Mouse (Mus musculus): Measurements from ENCODE around the gene Dcaf10.
"Not testable (repeated sequence)": the region's sequence is repeated elsewhere in the genome, so short reads cannot be mapped to it uniquely, and the experiment has no call there.

Gene Dcaf10
- long read RNA-seq, experiment 1, full-length matches to known transcripts, result 2 of 3 reads
- long read RNA-seq, experiment 1, partial matches to known transcripts, result 1 of 3 reads
- long read RNA-seq, experiment 1, other reads (novel, unspliced or antisense), result 0 of 3 reads
- long read RNA-seq, experiment 2, full-length matches to known transcripts, result 11 of 17 reads
- long read RNA-seq, experiment 2, partial matches to known transcripts, result 2 of 17 reads
- long read RNA-seq, experiment 2, other reads (novel, unspliced or antisense), result 4 of 17 reads

GRCm38 (mm10) chr4:45341669-45342249 lies at the start of gene Dcaf10:
TSS of gene Dcaf10 (plus strand) at chr4:45342101.
- intact Hi-C loops (cut with DNase I), result no loop called here

GRCm38 (mm10) chr4:45296662-45297564 lies 45.0 kb upstream of the Dcaf10 start, which contains the start of gene Trmt10b:
TSS of gene Trmt10b (plus strand) at chr4:45297127.
- intact Hi-C loops (cut with DNase I), result no loop called here

GRCm38 (mm10) chr4:45305536-45305935 lies 36.4 kb upstream of the Dcaf10 start:
- intact Hi-C loops (cut with DNase I), result no loop called here

GRCm38 (mm10) chr4:45308046-45308445 lies 33.9 kb upstream of the Dcaf10 start:
- intact Hi-C loops (cut with DNase I), result no loop called here

GRCm38 (mm10) chr4:45308606-45309005 lies 33.3 kb upstream of the Dcaf10 start:
- intact Hi-C loops (cut with DNase I), result no loop called here

- intact Hi-C loops (cut with DNase I), result no loop called here
These were observed 30.8 kb upstream of the Dcaf10 start for GRCm38 (mm10) chr4:45311056-45311455.

GRCm38 (mm10) chr4:45320159-45320816 lies 21.6 kb upstream of the Dcaf10 start:
- intact Hi-C loops (cut with DNase I), result no loop called here

GRCm38 (mm10) chr4:45331139-45331538 lies 10.8 kb upstream of the Dcaf10 start:
- intact Hi-C loops (cut with DNase I), result no loop called here

- intact Hi-C loops (cut with DNase I), result no loop called here
These were observed 9.4 kb upstream of the Dcaf10 start for GRCm38 (mm10) chr4:45332466-45332865.

DNA sequence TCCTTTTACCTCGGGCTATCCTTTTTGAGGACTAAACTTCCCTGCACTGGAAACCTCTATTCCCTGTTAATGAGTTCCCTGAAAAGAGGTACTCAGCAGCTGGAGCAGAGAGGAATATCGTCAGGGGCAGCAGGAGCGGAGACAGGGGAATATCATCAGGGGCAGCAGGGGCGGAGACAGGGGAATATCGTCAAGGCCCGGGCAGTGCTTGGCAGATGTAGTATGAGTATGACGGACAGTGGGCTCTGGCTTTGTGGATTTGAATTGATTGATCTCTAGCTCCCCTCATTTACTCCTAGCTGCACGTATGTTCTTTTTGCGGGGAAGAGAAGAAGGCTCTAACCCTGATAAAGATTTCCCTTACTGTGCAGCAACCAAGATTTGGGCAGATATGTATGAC lies 675 bp upstream of the Dcaf10 start:
- intact Hi-C loops (cut with DNase I), result no loop called here

- intact Hi-C loops (cut with DNase I), result no loop called here
These were observed 620 bp downstream of the Dcaf10 start, which contains the start of gene Exosc3 for GRCm38 (mm10) chr4:45342286-45343155. TSS of gene Exosc3 (minus strand) at chr4:45342732.

DNA sequence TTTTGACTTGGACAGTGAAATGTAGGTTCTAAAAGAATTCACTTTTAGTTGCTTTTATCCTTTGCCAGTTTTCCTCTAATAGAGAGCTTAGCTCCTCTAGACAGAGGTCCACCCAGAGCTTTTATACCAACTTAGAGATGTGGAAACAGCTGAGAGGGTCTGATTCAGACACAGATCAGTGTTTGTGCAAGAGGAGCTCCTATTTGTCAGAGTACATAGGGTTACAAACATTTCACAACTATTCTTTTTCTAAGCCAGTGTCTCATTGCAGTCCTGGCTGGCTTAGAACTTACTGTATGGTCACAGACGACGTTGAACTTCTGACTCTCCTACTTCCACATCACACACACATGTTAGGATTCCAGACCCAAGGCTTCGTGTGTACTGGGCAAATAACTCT lies 14.8 kb downstream of the Dcaf10 start:
- intact Hi-C loops (cut with DNase I), result no loop called here

GRCm38 (mm10) chr4:45371261-45371660 lies 29.4 kb downstream of the Dcaf10 start:
- intact Hi-C loops (cut with DNase I), result no loop called here

- intact Hi-C loops (cut with DNase I), result no loop called here
These were observed 33.0 kb downstream of the Dcaf10 start for GRCm38 (mm10) chr4:45374879-45375278.

- intact Hi-C loops (cut with DNase I), result no loop called here
These were observed 34.7 kb downstream of the Dcaf10 start for GRCm38 (mm10) chr4:45376573-45376972.

DNA sequence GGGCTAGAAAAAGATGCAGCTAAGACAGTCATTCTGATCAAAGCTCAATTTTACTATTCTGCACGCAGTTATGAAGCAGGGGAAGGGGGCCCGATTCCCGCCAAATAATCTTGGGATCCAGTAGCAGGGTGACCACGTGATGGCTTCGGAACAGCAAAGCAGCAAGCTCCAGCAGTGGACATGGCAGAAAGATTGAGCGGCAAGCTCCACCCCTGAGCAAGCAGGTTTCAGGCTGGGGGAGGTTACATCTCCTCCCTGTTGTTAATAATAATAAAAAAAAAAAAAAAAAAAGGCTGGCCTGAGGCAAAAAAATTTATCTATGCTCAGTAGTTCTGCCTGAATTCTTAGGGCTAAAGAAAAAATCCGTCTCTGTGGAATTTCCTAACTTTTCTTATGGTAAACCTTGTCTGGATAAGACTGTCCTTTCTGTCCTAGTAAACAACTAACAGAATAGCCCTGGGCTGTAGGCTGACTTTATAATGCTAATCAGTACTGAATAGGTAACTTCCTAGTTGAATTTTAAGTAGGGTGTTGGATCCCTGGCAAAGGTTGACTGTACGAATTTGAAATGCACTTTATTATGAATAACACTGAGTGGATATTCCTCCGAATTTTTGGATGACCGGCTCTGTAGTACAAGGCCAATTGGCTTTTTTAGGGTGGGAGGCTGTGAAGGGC lies 39.1 kb downstream of the Dcaf10 start:
- intact Hi-C loops (cut with DNase I), result not testable (repeated sequence)

DNA sequence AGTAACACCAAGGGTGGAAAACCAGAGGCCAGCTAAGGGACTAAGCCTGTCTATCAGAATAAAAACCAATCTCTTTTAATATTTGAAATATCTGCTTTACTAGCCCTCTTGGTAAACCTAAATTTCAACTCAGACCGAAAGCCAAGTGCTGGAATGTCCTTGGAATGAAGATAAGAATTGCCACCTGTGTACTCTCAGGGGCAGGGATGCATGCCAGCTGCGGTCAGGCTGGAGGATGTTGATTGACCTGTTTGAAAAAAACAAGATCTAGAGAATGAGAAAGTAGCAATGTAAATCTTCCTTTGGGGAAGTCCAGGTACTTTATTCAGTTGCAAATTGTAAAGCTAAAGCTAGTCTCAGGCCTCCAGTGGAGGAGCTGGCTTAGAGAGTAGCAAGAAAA lies 40.2 kb downstream of the Dcaf10 start:
- intact Hi-C loops (cut with DNase I), result not testable (repeated sequence)

- intact Hi-C loops (cut with DNase I), result not testable (repeated sequence)
These were observed 45.4 kb downstream of the Dcaf10 start for GRCm38 (mm10) chr4:45387296-45387695.

- intact Hi-C loops (cut with DNase I), result no loop called here
These were observed 50.2 kb downstream of the Dcaf10 start for GRCm38 (mm10) chr4:45392099-45392498.

DNA sequence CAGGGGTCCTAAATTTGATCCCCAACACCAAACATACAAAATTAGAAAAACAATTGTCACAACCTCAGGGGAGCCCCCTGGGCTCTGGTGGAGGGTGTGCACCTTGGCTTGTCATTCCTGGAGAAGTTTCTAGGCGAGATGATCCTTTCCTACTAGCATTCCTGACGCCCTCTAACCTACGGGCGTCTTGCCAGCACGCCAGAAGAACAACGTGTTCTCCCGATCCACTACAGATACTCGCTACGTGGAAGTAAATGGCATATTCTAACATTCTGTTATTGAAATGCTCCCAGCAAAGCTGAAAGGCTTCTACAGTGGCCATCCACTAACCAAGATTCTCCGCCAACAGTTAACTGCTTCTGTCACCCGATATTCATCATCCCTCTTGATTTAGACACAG lies 50.7 kb downstream of the Dcaf10 start:
- intact Hi-C loops (cut with DNase I), result no loop called here
